In the genomic region with DNA sequence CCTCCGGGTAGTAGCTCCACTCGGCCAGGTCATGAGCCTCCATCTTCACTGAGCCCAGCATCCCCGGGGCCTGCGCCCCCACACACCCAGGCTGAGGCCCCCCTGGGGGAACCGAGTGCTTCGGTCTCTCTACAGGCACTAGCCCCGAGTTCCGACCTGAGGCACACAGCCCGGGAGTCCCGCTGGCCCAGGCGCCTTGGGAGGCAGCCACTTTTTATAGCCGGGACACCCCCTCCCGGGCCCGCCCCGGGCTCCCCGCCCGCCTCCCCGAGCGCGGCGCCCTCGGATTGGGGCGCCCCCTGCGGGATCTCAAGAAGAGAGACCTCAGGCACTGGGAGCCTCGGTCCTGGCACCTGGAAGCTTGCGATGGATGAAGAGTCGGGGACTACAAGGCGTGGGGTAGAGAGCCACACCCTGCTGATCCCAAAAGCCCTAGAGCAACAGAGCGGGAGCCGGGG, we compare ENCODE assay signal across 8 mouse cellular contexts. TPM values are rescaled to one million over a fixed set of nuclear protein-coding genes. Genes with fewer than 3 reads are reported as not detected.
DNase-seq lines count a peak whose midpoint lies in the region; ATAC-seq and TF ChIP-seq lines count a peak whose summit lies in the region.

Gene Foxa3 (minus strand): TSS at position 182 of the 458 bp plus-strand sequence.

- dilution Hi-C loops in CH12.LX (cut with MboI; ENCODE audit: extremely low pct_ligation_motif_present, extremely low pct_unique_long_range_greater_than_20kb, low sequenced_read_pairs): no loop called here

- no peak for TF ChIP-seq POLR2A in CH12.LX (IDR thresholded peaks at IDR 0.05; ENCODE audit: low read depth, low read length)

- peak within 1 kb of the TSS; percentile 52 to 87 (median 84) for H3K4me3 ChIP-seq in CH12.LX (replicated peaks in 1 of 3; ENCODE audit: low read depth in 2 of 3, low read length in 2 of 3, poor library complexity in 1 of 3)
- H3K4me3 ChIP-seq in forebrain, embryonic 12.5 days (replicated peaks): peak within 1 kb of the TSS; percentile 92
- peak within 1 kb of the TSS; percentile 96 for H3K4me3 ChIP-seq in hindbrain, embryonic 10.5 days
- peak within 1 kb of the TSS; percentile 85 for H3K4me3 ChIP-seq in limb, embryonic 11.5 days (ENCODE audit: low read depth, low read length)
- H3K4me3 ChIP-seq in midbrain, embryonic 10.5 days: peak within 1 kb of the TSS; percentile 78

- H3K4me2 ChIP-seq in CH12.LX (ENCODE audit: insufficient read depth, low read depth, poor library complexity, severe bottlenecking): peak within 1 kb of the TSS; percentile 87
- peak within 1 kb of the TSS; percentile 84 for H3K4me2 ChIP-seq in forebrain, embryonic 12.5 days
- H3K4me2 ChIP-seq in limb, embryonic 11.5 days (ENCODE audit: low read depth, severe bottlenecking): peak within 1 kb of the TSS; percentile 82

- peaks cover 49% of the 10 kb centered on the region for H3K27me3 ChIP-seq in CH12.LX (replicated peaks)
- H3K27me3 ChIP-seq in forebrain, embryonic 12.5 days: peaks cover 46% of the 10 kb centered on the region
- peaks cover 38% of the 10 kb centered on the region for H3K27me3 ChIP-seq in hindbrain, embryonic 10.5 days (ENCODE audit: insufficient read depth, poor library complexity, severe bottlenecking)
- peaks cover 32% of the 10 kb centered on the region for H3K27me3 ChIP-seq in limb, embryonic 11.5 days (ENCODE audit: control insufficient read depth, insufficient read depth, low read length)
- peaks cover 40% of the 10 kb centered on the region for H3K27me3 ChIP-seq in midbrain, embryonic 10.5 days (ENCODE audit: low read depth, poor library complexity, severe bottlenecking)

- peak; percentile 45 for DNase-seq in CH12.LX (ENCODE audit: extremely low read depth)
- peak; percentile 28 to 61 for DNase-seq in adrenal gland, adult 18-20 months (ENCODE audit: low spot score in 2 of 2)
- peak; percentile 15 for DNase-seq in hindbrain, embryonic 10.5 days (ENCODE audit: low spot score)
- DNase-seq in limb, embryonic 11.5 days (ENCODE audit: low spot score): peak; percentile 42
- DNase-seq in midbrain, embryonic 10.5 days (ENCODE audit: low spot score): no peak
- DNase-seq in thymus, postnatal 0 days (ENCODE audit: low spot score): peak; percentile 50
- no peak for DNase-seq in retina, embryonic 14.5 days (ENCODE audit: low spot score)

- in situ Hi-C loops in CH12.LX (cut with MboI; ENCODE audit: low pct_ligation_motif_present, low pct_unique_long_range_greater_than_20kb, low sequenced_read_pairs): loop anchor here (10.0 kb wide), 1 partner anchor 129 kb away; no protein-coding TSS in a partner anchor

- H3K9me3 ChIP-seq in CH12.LX (replicated peaks; ENCODE audit: low read length): no peaks in the 10 kb centered on the region
- no peaks in the 10 kb centered on the region for H3K9me3 ChIP-seq in forebrain, embryonic 12.5 days
- H3K9me3 ChIP-seq in hindbrain, embryonic 10.5 days: 0 out of 2 replicates have a peak, but pooled peaks cover 6% of the 10 kb centered on the region
- H3K9me3 ChIP-seq in limb, embryonic 11.5 days (ENCODE audit: control insufficient read depth, low read length): no peaks in the 10 kb centered on the region
- no peaks in the 10 kb centered on the region for H3K9me3 ChIP-seq in midbrain, embryonic 10.5 days (replicated peaks)

- TF ChIP-seq CTCF in CH12.LX (conservative IDR thresholded peaks at IDR 0.05 in 1 of 2, IDR thresholded peaks at IDR 0.05 in 1 of 2; ENCODE audit: low read depth in 2 of 2, low read length in 2 of 2): peak in 1 of 2 experiments; percentile 70; a peak in 2 of 4 replicates

- TF ChIP-seq EP300 in CH12.LX (IDR thresholded peaks at IDR 0.05; ENCODE audit: low read length): no peak

- peak; percentile 23 for TF ChIP-seq RAD21 in CH12.LX (IDR thresholded peaks at IDR 0.05; ENCODE audit: low read depth, low read length)

- peaks cover 5 to 10% of the 10 kb centered on the region in 2 experiments for H3K36me3 ChIP-seq in CH12.LX (replicated peaks in 1 of 2; ENCODE audit: control insufficient read depth in 1 of 2, insufficient read depth in 1 of 2, low read length in 1 of 2)
- H3K36me3 ChIP-seq in forebrain, embryonic 12.5 days (replicated peaks): peaks cover under 1% of the 10 kb centered on the region; the same call in 1 of the 2 replicates
- peaks cover 3% of the 10 kb centered on the region for H3K36me3 ChIP-seq in hindbrain, embryonic 10.5 days
- no peaks in the 10 kb centered on the region for H3K36me3 ChIP-seq in limb, embryonic 11.5 days (ENCODE audit: control insufficient read depth, insufficient read depth, low read length)
- peaks cover 4% of the 10 kb centered on the region; the same call in 1 of the 2 replicates for H3K36me3 ChIP-seq in midbrain, embryonic 10.5 days

- no peak within 1 kb of the TSS for H3K27ac ChIP-seq in CH12.LX (ENCODE audit: insufficient read depth, low read depth)
- H3K27ac ChIP-seq in forebrain, embryonic 12.5 days: peak within 1 kb of the TSS; percentile 38; the same call in 1 of the 2 replicates
- H3K27ac ChIP-seq in hindbrain, embryonic 10.5 days: peak within 1 kb of the TSS; percentile 94
- H3K27ac ChIP-seq in limb, embryonic 11.5 days (replicated peaks; ENCODE audit: low read depth, low read length): 0 out of 2 replicates have a peak within 1 kb of the TSS, but pooled peaks have one; percentile 47
- H3K27ac ChIP-seq in midbrain, embryonic 10.5 days (replicated peaks): peak within 1 kb of the TSS; percentile 92

- 4% methylated on average over 28 of the region's 30 CpGs for WGBS in forebrain, embryonic 12.5 days
- WGBS in hindbrain, embryonic 10.5 days: 7% methylated on average over 30 of the region's 30 CpGs
- 4% methylated on average over 21 of the region's 30 CpGs for WGBS in limb, embryonic 11.5 days
- 5% methylated on average over 30 of the region's 30 CpGs for WGBS in midbrain, embryonic 10.5 days

- ATAC-seq in forebrain, embryonic 12.5 days (ENCODE audit: low FRiP score): peak; percentile 7; the same call in 1 of the 2 replicates
- peak; percentile 22; the same call in 1 of the 2 replicates for ATAC-seq in limb, embryonic 11.5 days (ENCODE audit: insufficient number of reproducible peaks, low FRiP score, low TSS enrichment, low read depth)

- peaks cover 33% of the 10 kb centered on the region for H3K79me2 ChIP-seq in CH12.LX (replicated peaks; ENCODE audit: control insufficient read depth, extremely low read depth, insufficient read depth, poor library complexity, severe bottlenecking)

- H3K4me1 ChIP-seq in CH12.LX (ENCODE audit: control insufficient read depth in 1 of 2, insufficient read depth in 2 of 2): peaks cover 14 to 35% of the 10 kb centered on the region in 2 experiments
- H3K4me1 ChIP-seq in forebrain, embryonic 12.5 days: peaks cover 24% of the 10 kb centered on the region
- peaks cover 39% of the 10 kb centered on the region for H3K4me1 ChIP-seq in hindbrain, embryonic 10.5 days (replicated peaks)
- peaks cover 6% of the 10 kb centered on the region; the same call in 1 of the 2 replicates for H3K4me1 ChIP-seq in limb, embryonic 11.5 days (ENCODE audit: control insufficient read depth, insufficient read depth, low read length)
- H3K4me1 ChIP-seq in midbrain, embryonic 10.5 days: peaks cover 27% of the 10 kb centered on the region

- peak within 1 kb of the TSS; percentile 87 for H3K9ac ChIP-seq in CH12.LX (ENCODE audit: insufficient read depth, low read depth)
- H3K9ac ChIP-seq in forebrain, embryonic 12.5 days: peak within 1 kb of the TSS; percentile 93
- H3K9ac ChIP-seq in limb, embryonic 11.5 days (ENCODE audit: low read length): peak within 1 kb of the TSS; percentile 86

TF ChIP-seq in CH12.LX, 34 proteins besides CTCF, POLR2A, EP300 and RAD21:
- TF ChIP-seq NRF1 (IDR thresholded peaks at IDR 0.05; ENCODE audit: low read depth, low read length) (no peak), TCF12 (IDR thresholded peaks at IDR 0.05; ENCODE audit: low read depth, low read length) (peak; percentile 29; the same call in 1 of the 2 replicates), MAZ (IDR thresholded peaks at IDR 0.05; ENCODE audit: low read depth, low read length) (peak; percentile 86), SMC3 (IDR thresholded peaks at IDR 0.05; ENCODE audit: low read depth, low read length) (peak; percentile 45), USF2 (conservative IDR thresholded peaks at IDR 0.05; ENCODE audit: low read depth, low read length) (no peak)
TF ChIP-seq in CH12.LX: peak in this region for 3.

RNA-seq across cellular contexts. Expression of gene Foxa3, which starts in this region (rescaled TPM):
- total RNA-seq in CH12.LX (2012; rRNA removed) (0.08 TPM in 1 of 2 replicates, not detected in the other), CH12.LX (2014; rRNA removed) (not detected in 2 replicates)
- polyA plus RNA-seq in CH12.LX (2012; ENCODE audit: insufficient read length, low read depth): not detected in 2 replicates
- not detected for total RNA-seq in adrenal gland, adult 18-20 months (2021)
- polyA plus RNA-seq in forebrain, embryonic 12.5 days (2016; fragmentation: Nextera tagmentation; extraction: Ambion mirVana): 0.09 TPM in 1 of 2 replicates, not detected in the other
- polyA plus RNA-seq in hindbrain, embryonic 10.5 days (2016; fragmentation: Nextera tagmentation; extraction: Ambion mirVana): 0.07 TPM in 1 of 2 replicates, not detected in the other
- polyA plus RNA-seq in limb, embryonic 11.5 days (2014; fragmentation: Nextera tagmentation; extraction: Ambion mirVana): 0.21 and 0.44 TPM in 2 replicates
- polyA plus RNA-seq in midbrain, embryonic 10.5 days (2016; fragmentation: Nextera tagmentation; extraction: Ambion mirVana): 0.09 TPM in 1 of 2 replicates, not detected in the other
- polyA plus RNA-seq in thymus, postnatal 0 days (2015; fragmentation: Nextera tagmentation; extraction: Ambion mirVana): 0.23 and 0.47 TPM in 2 replicates

Comparison
In these comparisons a context has a peak if more than half of its experiments do, and no peak if none do; other contexts are left out.
1. Peak in DNase-seq, H3K4me3 ChIP-seq, H3K9ac ChIP-seq and H3K4me2 ChIP-seq in CH12.LX; RNA of the gene not detected or under 1 TPM.
2. Peak in DNase-seq in adrenal gland, adult 18-20 months; RNA of the gene not detected or under 1 TPM.
3. Peak in ATAC-seq, H3K4me3 ChIP-seq, H3K27ac ChIP-seq, H3K9ac ChIP-seq and H3K4me2 ChIP-seq in forebrain, embryonic 12.5 days; RNA of the gene not detected or under 1 TPM.
4. Peak in DNase-seq, H3K4me3 ChIP-seq and H3K27ac ChIP-seq in hindbrain, embryonic 10.5 days; RNA of the gene not detected or under 1 TPM.
5. Peak in DNase-seq, ATAC-seq, H3K4me3 ChIP-seq, H3K27ac ChIP-seq, H3K9ac ChIP-seq and H3K4me2 ChIP-seq in limb, embryonic 11.5 days; RNA of the gene not detected or under 1 TPM.
6. Peak in DNase-seq in thymus, postnatal 0 days; RNA of the gene not detected or under 1 TPM.